Mouse (Mus musculus) spleen, adult 2 months (tissue): ENCODE results near the gene Olfr552.

Experiments
- CTCF ChIP-seq: fragments of 200-500 bp; IDR thresholded peaks from 2 replicates; pipeline ENCODE4 v1.5.1; 2011; ENCODE audit warnings: mild to moderate bottlenecking, inconsistent platforms; ENCODE audit not compliant: insufficient read depth, insufficient read length, insufficient replicate concordance; ENCODE audit errors: extremely low read depth
- POLR2A ChIP-seq: fragments of 200-500 bp; IDR thresholded peaks from 2 replicates; pipeline ENCODE4 v1.6.1; 2011; ENCODE audit warnings: low read depth, low read length, inconsistent platforms

- no peak for TF ChIP-seq CTCF
- no peak for TF ChIP-seq POLR2A
These were observed 21.6 kb upstream of the Olfr552 start for GRCm38 (mm10) chr7:102575998-102576397.
